Mouse (Mus musculus) right cerebral cortex, postnatal 10 days (tissue): ENCODE data around the gene Bdnf.

Experiments
- DNase-seq, 2 experiments: peaks; one replicate each; pipeline ENCODE4 v3.0.0; 2021; ENCODE audit warnings: low spot score in 2 of 2

Bdnf gene

DNA sequence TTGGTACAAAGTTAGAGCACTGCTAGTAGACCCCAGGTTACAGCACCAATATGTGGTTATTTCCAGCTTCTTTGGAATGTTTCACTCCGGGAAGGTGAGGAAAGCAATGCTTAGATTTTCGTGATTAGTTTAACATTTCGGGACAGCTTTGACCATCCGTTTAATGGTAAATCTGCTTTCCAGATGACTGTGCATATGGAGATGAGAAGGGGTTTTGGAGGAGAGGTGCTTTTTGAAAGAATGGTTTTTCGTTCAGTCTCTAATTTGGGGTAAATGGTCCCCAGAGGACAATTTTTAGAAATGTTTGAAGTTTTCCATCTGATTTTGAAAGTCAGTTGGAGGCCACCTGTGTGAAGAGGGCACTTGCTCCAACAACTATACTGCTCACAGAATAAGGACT lies 29.6 kb downstream of the Bdnf start:
- DNase-seq, result no peak

- no peak for DNase-seq
Measured at GRCm38 (mm10) chr2:109706524-109706923, 32.0 kb downstream of the Bdnf start.

DNA sequence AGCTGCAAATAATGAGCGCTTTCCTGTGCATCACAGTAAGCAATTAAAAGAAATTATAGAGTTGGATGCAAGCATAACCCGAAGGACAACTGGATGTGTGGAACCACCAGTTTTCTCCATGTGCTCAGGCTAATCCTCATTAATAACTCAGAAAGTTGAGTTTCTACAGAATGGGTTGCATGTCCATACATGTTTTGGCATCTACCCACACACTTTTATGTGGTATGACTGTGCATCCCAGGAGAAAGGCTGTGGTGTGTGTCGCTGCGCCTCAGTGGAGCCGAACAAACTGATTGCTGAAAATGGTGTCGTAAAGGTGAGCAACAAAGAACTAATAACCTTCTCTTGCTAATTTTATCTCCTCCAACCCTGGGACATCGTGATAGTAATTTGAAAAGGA lies 34.8 kb downstream of the Bdnf start:
- DNase-seq, result no peak

GRCm38 (mm10) chr2:109711049-109711448 lies 36.5 kb downstream of the Bdnf start:
- no peak for DNase-seq

- DNase-seq, result no peak
Measured at GRCm38 (mm10) chr2:109725261-109725660, 50.8 kb downstream of the Bdnf start.

DNA sequence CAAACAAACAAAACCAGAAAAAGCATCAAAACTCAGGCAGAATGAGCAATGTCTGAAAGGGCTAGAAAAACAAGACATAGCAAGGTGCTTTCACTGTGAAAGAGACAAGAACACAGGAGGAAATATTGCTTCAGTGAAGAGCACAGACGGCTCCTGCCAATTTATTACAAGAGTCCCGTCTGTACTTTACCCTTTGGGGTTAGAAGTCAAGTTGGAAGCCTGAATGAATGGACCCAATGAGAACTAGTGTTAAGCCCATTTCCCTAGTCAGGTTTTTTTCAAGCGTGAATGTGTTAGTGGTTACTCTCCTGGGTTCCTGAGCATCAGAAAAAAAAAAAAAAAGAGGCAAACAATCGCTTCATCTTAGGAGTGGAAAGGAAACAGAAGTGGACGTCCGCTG lies 51.3 kb downstream of the Bdnf start:
- DNase-seq, result no peak

- no peak for DNase-seq
Measured at GRCm38 (mm10) chr2:109729221-109729620, 54.7 kb downstream of the Bdnf start.

GRCm38 (mm10) chr2:109733201-109734039 lies 58.9 kb downstream of the Bdnf start:
- DNase-seq, result no peak

DNA sequence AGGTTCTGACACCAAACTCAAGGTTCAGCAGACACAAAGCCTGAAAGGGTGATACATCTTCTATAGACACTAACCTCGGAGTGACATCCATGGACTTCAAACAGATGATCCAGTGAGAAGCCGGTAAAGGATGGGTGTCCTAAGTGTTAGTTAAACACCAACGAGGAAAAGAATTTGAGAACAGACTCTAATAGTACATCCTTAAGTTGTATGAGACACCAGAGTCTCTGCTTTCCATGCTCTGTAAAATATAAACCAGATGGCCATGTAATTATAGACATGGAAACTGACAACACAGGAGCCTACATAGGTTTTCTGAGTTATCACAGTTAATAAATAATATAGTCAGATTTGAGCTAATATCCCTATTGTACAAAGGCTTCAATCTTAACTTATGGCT lies 59.7 kb downstream of the Bdnf start:
- no peak for DNase-seq

- DNase-seq, result no peak
Measured at GRCm38 (mm10) chr2:109734666-109735065, 60.2 kb downstream of the Bdnf start.

- no peak for DNase-seq
Measured at GRCm38 (mm10) chr2:109735347-109735746, 60.8 kb downstream of the Bdnf start.

- no peak for DNase-seq
Measured at GRCm38 (mm10) chr2:109736306-109736705, 61.8 kb downstream of the Bdnf start.

- DNase-seq, result no peak
Measured at GRCm38 (mm10) chr2:109738331-109738730, 63.8 kb downstream of the Bdnf start.

DNA sequence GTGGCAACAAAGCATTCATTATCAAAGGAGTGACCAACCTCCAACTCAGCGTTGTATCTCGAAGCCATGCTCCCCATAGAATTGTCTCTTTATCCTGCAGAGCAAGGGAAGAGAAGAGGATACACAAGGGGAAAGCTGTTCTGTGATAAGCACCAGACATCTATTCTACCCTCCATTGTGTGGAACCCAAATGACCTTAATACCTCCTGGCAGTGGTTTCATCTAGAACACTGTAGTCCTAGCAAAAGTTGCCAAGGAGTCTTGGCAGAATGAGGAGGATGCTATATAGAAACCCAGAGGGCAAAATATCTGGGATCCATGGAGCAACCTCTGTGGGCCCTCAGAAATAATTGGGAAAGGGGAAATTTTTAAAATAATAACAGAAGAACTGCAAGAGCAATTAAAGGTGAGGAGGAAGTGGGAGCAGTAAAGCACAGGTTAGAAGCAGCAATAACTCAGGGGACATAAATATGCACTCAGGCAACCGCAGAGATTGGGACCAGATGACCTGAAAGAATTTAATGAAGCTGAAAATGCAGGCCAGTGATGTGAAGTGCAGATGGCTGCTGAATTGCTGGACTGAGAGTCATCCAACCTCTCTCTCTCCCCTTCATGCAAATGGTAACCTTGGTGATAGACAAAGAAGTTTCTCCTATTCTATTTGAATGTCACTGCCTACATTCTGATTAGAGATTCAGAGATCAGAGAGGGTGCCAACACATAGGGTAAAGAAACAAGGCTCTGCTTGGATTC lies 68.9 kb downstream of the Bdnf start:
- no peak for DNase-seq

- no peak for DNase-seq
Measured at GRCm38 (mm10) chr2:109746223-109746622, 71.7 kb downstream of the Bdnf start.

- no peak for DNase-seq
Measured at GRCm38 (mm10) chr2:109748412-109748811, 73.9 kb downstream of the Bdnf start.

DNA sequence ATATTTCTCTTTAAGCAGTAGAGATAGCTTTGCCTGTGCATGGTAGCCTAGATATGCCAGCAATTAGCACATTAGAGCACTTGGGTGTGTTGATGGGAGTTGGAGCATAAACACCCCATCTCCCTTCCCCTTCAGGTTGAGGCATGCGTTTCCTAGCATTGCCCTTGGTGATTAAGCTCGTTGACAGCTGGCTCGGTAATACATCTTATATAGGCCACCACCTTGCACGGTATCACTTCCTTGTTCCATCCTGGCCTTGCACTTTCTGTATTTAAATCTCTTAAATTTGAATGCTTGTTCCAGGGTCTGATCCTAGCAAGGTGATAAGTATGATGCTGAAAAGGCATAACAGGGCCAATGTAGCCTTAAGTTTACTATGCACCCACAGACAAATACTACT lies 74.3 kb downstream of the Bdnf start:
- DNase-seq, result no peak

DNA sequence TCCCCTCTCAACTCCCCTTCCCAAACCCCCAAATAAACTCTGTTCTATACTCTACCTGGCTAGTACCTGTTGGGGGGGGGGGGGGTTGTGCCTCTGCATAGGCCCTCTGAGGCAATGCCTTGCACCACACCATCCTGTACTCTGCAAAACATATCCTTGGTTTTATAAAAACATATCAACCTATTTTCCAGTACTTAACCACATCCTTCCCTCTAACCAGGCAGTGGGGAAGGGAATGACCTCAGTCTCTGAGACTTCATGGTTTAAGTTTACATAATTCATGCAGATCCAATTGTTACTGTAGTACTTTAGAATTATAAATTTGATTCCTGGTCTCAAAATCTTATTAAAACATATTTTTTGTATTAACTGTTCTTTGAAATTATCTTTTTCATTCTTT lies 75.5 kb downstream of the Bdnf start:
- no peak for DNase-seq

DNA sequence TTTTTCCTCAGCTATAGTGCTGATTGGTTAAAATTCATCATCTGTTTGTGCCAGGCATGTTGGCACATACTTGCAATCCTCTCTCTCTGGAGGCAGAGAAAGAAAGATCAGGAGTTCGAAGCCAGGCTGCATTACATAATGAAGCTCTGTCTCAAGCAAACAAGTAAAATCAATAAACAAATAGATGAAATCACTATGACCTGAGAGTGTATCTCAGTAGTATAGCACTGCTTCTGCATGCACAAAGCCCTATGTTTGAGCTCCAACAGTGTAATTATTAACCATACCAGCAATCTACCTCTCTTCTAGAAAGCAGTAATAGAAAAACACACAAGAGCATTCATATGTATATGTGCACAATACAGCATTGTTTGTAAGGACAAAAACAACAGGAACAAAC lies 76.0 kb downstream of the Bdnf start:
- no peak for DNase-seq

DNA sequence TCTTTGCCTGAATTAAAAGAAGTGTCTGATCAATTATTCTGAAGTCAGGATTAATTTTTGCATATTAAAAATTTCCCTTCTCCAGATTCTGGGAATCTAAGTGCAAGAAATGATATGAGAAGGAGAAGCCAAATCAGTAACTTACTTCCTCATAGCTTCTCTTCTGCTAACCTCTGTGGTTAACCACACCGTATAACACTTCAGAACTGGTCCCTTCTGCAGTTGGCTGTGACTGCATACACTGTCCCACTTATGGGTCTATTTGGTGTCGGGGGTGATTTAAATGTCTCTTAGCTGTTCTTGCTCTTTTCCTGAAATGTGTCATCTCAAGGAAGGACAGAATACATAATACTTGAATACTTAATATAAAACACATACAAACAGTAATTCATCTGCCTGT lies 81.8 kb downstream of the Bdnf start:
- no peak for DNase-seq

DNA sequence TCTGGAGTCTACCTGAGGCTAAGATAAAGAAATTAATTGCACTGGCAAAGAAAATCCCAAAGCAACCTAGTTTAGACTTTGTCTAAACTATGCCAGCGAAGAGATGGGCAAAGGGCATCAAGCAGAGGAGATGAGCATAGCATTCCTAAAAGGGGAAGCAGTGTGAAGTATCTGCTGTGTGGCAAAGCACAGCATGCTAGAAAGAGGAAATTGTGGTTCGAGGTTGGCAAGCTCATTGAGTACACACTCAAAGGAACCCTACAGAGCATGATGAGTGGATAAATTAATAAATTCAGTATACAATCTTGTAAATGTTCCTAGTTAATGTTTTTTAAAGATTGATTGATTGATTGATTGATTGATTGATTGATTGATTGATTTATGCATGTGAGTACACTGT lies 92.3 kb downstream of the Bdnf start:
- DNase-seq, result no peak

- DNase-seq, result no peak
Measured at GRCm38 (mm10) chr2:109768814-109769213, 94.3 kb downstream of the Bdnf start.

DNA sequence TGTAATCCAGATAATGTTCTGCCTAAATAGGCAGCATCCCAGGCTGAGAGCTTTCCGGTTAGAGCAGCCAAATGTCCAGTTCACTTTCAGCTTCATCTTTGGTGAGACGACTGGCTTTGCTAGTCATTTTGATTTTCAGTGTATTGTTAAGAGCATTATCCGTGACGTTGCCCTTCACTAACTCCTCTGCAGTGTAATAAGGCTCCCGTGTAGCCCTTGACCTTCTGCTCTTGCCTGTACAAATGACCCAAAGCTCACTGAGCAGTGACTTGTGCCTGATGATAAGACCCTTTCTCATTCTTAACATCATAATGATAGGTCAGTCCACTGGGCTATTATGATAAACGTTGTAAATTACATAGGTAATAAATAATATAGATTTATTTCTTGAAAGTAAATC lies 101.9 kb downstream of the Bdnf start:
- no peak for DNase-seq
